ENCODE assay signal across 8 mouse cellular contexts in the genomic region with DNA sequence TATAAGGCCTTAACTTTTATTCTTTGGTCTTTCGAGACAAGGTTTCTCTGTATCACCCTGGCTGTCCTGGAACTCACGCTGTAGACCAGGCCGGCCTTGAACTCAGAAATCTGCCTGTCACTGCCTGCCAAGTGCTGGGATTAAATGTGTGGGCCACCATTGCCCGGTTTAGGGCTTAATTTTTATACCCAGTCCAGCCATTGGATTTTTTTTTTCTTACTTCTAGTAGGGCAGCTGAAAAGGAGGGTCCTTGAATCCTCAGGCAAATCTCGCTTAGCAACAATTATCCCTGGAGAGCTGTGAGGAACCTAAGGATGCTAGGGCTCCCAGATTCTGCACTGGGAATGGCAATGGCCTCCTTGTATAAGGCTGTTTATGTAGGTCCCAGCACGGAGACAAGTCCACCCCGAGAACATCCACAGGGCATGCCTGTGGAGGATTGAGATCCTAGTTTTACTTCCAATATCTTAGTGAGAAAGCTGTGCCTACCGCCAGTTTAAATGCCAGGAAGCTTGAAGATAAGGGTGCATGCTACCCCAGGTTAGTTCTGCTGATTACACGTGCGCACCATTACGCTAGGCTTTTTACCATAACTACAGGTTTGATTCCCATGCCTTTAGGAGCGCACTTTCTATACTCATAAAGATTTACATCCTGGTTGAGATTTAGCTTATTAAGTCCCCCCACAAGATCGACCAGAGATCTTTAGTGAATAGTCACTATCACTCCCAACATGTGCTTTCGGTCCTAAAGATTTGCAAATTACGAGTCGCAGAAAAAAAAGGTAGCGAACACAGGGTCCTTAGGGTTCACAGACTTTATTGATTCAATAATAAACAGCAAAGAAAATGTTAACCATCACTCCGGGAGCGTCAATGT. TPM values are rescaled to one million over a fixed set of nuclear protein-coding genes. Genes with fewer than 3 reads are reported as not detected.
A peak's percentile ranks its signal among the peaks of the same experiment; 100 is the strongest.
DNase-seq lines count a peak whose midpoint lies in the region; ATAC-seq and TF ChIP-seq lines count a peak whose summit lies in the region.

No protein-coding gene starts in this region.

- intact Hi-C loops in left cerebral cortex, adult 2 months (cut with DNase I) = loop anchor here (5.0 kb wide), 1 partner anchor 46 kb away; no protein-coding TSS in a partner anchor
- intact Hi-C loops in left cerebral cortex, postnatal 4 days (cut with DNase I) = no loop called here
- intact Hi-C loops in left cerebral cortex, postnatal 10 days (cut with DNase I) = no loop called here

- H3K9ac ChIP-seq in intestine, embryonic 15.5 days = peak overlapping the region; percentile 78
- peak overlapping the region; percentile 75 for H3K9ac ChIP-seq in neural tube, embryonic 12.5 days

- TF ChIP-seq POLR2A in cortical plate, adult 2 months (IDR thresholded peaks at IDR 0.05; ENCODE audit: extremely low read depth, insufficient read depth, low read length) = no peak

- H3K4me2 ChIP-seq in intestine, embryonic 15.5 days (replicated peaks) = peak overlapping the region; percentile 57
- H3K4me2 ChIP-seq in neural tube, embryonic 12.5 days (replicated peaks) = peak overlapping the region; percentile 79

- no peaks in the 10 kb centered on the region; the same call in 1 of the 2 replicates for H3K4me1 ChIP-seq in cortical plate, adult 2 months (ENCODE audit: control insufficient read depth, insufficient read depth, low read length)
- peaks cover 9% of the 10 kb centered on the region for H3K4me1 ChIP-seq in intestine, embryonic 15.5 days (replicated peaks)
- H3K4me1 ChIP-seq in neural tube, embryonic 12.5 days = peaks cover 12% of the 10 kb centered on the region

- no peak for DNase-seq in left cerebral cortex, adult 2 months (ENCODE audit: extremely low spot score in 1 of 2, low spot score in 2 of 2)
- no peak for DNase-seq in left cerebral cortex, postnatal 4 days
- DNase-seq in left cerebral cortex, postnatal 10 days (ENCODE audit: extremely low spot score in 1 of 2, low spot score in 2 of 2) = no peak
- DNase-seq in right cerebral cortex, postnatal 36 days (ENCODE audit: low spot score in 2 of 2) = no peak
- DNase-seq in MN1 (ENCODE audit: low spot score) = no peak

- no peaks in the 10 kb centered on the region for H3K9me3 ChIP-seq in intestine, embryonic 15.5 days
- H3K9me3 ChIP-seq in neural tube, embryonic 12.5 days = no peaks in the 10 kb centered on the region

- H3K4me3 ChIP-seq in left cerebral cortex, adult 2 months = peak overlapping the region; percentile 81
- H3K4me3 ChIP-seq in cortical plate, adult 2 months (ENCODE audit: insufficient read depth, low read length) = peak overlapping the region; percentile 49
- peak overlapping the region; percentile 69 for H3K4me3 ChIP-seq in intestine, embryonic 15.5 days (replicated peaks)
- H3K4me3 ChIP-seq in neural tube, embryonic 12.5 days = peak overlapping the region; percentile 57

- TF ChIP-seq CTCF in left cerebral cortex, adult 2 months (IDR thresholded peaks at IDR 0.05) = no peak
- TF ChIP-seq CTCF in cortical plate, adult 2 months (IDR thresholded peaks at IDR 0.05; ENCODE audit: extremely low read depth, insufficient read depth, low read length) = no peak

- no peak for ATAC-seq in intestine, embryonic 15.5 days
- ATAC-seq in neural tube, embryonic 12.5 days (ENCODE audit: low FRiP score, low read depth) = no peak; the same call in 1 of the 2 replicates

- WGBS in intestine, embryonic 15.5 days = 15% methylated on average over 19 of the region's 19 CpGs
- WGBS in neural tube, embryonic 12.5 days = 13% methylated on average over 19 of the region's 19 CpGs

- H3K27me3 ChIP-seq in intestine, embryonic 15.5 days (replicated peaks) = no peaks in the 10 kb centered on the region
- no peaks in the 10 kb centered on the region for H3K27me3 ChIP-seq in neural tube, embryonic 12.5 days (replicated peaks)

- peak overlapping the region; percentile 84 for H3K27ac ChIP-seq in left cerebral cortex, adult 2 months
- no peak overlapping the region for H3K27ac ChIP-seq in cortical plate, adult 2 months (ENCODE audit: insufficient read depth, low read length)
- H3K27ac ChIP-seq in intestine, embryonic 15.5 days = peak overlapping the region; percentile 84
- peak overlapping the region; percentile 12; the same call in 1 of the 2 replicates for H3K27ac ChIP-seq in neural tube, embryonic 12.5 days

- H3K36me3 ChIP-seq in intestine, embryonic 15.5 days = no peaks in the 10 kb centered on the region; the same call in 1 of the 2 replicates
- H3K36me3 ChIP-seq in neural tube, embryonic 12.5 days = peaks cover 11% of the 10 kb centered on the region

RNA-seq across cellular contexts. Expression of gene 1810009A15Rik, which starts 0.8 kb away (rescaled TPM):
- 10 to 100 TPM; 22.5 to 23.2 TPM for total RNA-seq in left cerebral cortex, adult 2 months (2021)
- total RNA-seq in left cerebral cortex, postnatal 4 days (2021) = 10 to 100 TPM; 16.4 to 21.4 TPM
- 40.1 and 41.3 TPM in 2 replicates for polyA plus RNA-seq in cortical plate, adult 2 months (2012; rRNA removed)
- polyA plus RNA-seq in intestine, embryonic 15.5 days (2015; fragmentation: Nextera tagmentation; extraction: Ambion mirVana) = 86.5 and 95.2 TPM in 2 replicates
- 82.0 and 98.5 TPM in 2 replicates for polyA plus RNA-seq in neural tube, embryonic 12.5 days (2016; fragmentation: Nextera tagmentation; extraction: Ambion mirVana)
- 10 to 100 TPM; 19.5 to 23.4 TPM for total RNA-seq in left cerebral cortex, postnatal 10 days (2021)

RNA-seq across cellular contexts. Expression of gene Gm49416, which starts 0.9 kb away (rescaled TPM):
- total RNA-seq in left cerebral cortex, adult 2 months (2021) = 1 to 10 TPM; 1.2 to 6.7 TPM
- total RNA-seq in left cerebral cortex, postnatal 4 days (2021) = 1 to 10 TPM; 4.2 to 5.8 TPM
- polyA plus RNA-seq in cortical plate, adult 2 months (2012; rRNA removed) = not detected in 2 replicates
- not detected in 2 replicates for polyA plus RNA-seq in intestine, embryonic 15.5 days (2015; fragmentation: Nextera tagmentation; extraction: Ambion mirVana)
- not detected in 2 replicates for polyA plus RNA-seq in neural tube, embryonic 12.5 days (2016; fragmentation: Nextera tagmentation; extraction: Ambion mirVana)
- total RNA-seq in left cerebral cortex, postnatal 10 days (2021) = 1 to 10 TPM in 1 of 2 experiments, not detected in 1; 1.7 TPM

RNA-seq across cellular contexts. Expression of gene Gm49403, which starts 4.1 kb away (rescaled TPM):
- not detected for total RNA-seq in left cerebral cortex, adult 2 months (2021)
- total RNA-seq in left cerebral cortex, postnatal 4 days (2021) = not detected
- polyA plus RNA-seq in cortical plate, adult 2 months (2012; rRNA removed) = not detected in 2 replicates
- not detected in 2 replicates for polyA plus RNA-seq in intestine, embryonic 15.5 days (2015; fragmentation: Nextera tagmentation; extraction: Ambion mirVana)
- polyA plus RNA-seq in neural tube, embryonic 12.5 days (2016; fragmentation: Nextera tagmentation; extraction: Ambion mirVana) = not detected in 2 replicates
- not detected for total RNA-seq in left cerebral cortex, postnatal 10 days (2021)

RNA-seq across cellular contexts. Expression of gene Lbhd1, which starts 4.3 kb away (rescaled TPM):
- total RNA-seq in left cerebral cortex, adult 2 months (2021) = 1 to 10 TPM; 6.5 to 9.3 TPM
- total RNA-seq in left cerebral cortex, postnatal 4 days (2021) = 1 to 10 TPM; 4.6 to 8.6 TPM
- polyA plus RNA-seq in cortical plate, adult 2 months (2012; rRNA removed) = 3.4 and 4.2 TPM in 2 replicates
- 72.5 and 95.3 TPM in 2 replicates for polyA plus RNA-seq in intestine, embryonic 15.5 days (2015; fragmentation: Nextera tagmentation; extraction: Ambion mirVana)
- 63.3 and 89.5 TPM in 2 replicates for polyA plus RNA-seq in neural tube, embryonic 12.5 days (2016; fragmentation: Nextera tagmentation; extraction: Ambion mirVana)
- 1 to 10 TPM; 3.4 to 7.9 TPM for total RNA-seq in left cerebral cortex, postnatal 10 days (2021)

RNA-seq across cellular contexts. Expression of gene Ints5, which starts 5.0 kb away (rescaled TPM):
- total RNA-seq in left cerebral cortex, adult 2 months (2021) = 10 to 100 TPM; 21.7 to 22.9 TPM
- total RNA-seq in left cerebral cortex, postnatal 4 days (2021) = 10 to 100 TPM; 25.3 to 25.6 TPM
- polyA plus RNA-seq in cortical plate, adult 2 months (2012; rRNA removed) = 16.1 and 16.7 TPM in 2 replicates
- polyA plus RNA-seq in intestine, embryonic 15.5 days (2015; fragmentation: Nextera tagmentation; extraction: Ambion mirVana) = 40.0 and 41.5 TPM in 2 replicates
- polyA plus RNA-seq in neural tube, embryonic 12.5 days (2016; fragmentation: Nextera tagmentation; extraction: Ambion mirVana) = 43.6 and 47.3 TPM in 2 replicates
- 10 to 100 TPM; 22.0 to 23.1 TPM for total RNA-seq in left cerebral cortex, postnatal 10 days (2021)
